Mouse (Mus musculus) G1E (cell line): ENCODE measurements around the gene Dnm2.

ENCODE experiments used
- CTCF ChIP-seq: IDR thresholded peaks from 2 replicates; pipeline ENCODE4 v1.5.1; 2012; ENCODE audit warnings: low read depth, low read length, inconsistent platforms, mixed read lengths
- POLR2AphosphoS5 ChIP-seq: IDR thresholded peaks from 2 replicates; pipeline ENCODE4 v1.6.1; 2012; ENCODE audit warnings: low read depth, low read length, inconsistent platforms; ENCODE audit not compliant: insufficient replicate concordance
- TAL1 ChIP-seq: conservative IDR thresholded peaks from 2 replicates; pipeline ENCODE4 v1.6.1; 2012; ENCODE audit warnings: low read depth, low read length, inconsistent platforms, mixed read lengths

- TF ChIP-seq CTCF (peak; percentile 42; the same call in 1 of the 2 replicates), POLR2AphosphoS5 (no peak), TAL1 (no peak)
Observed at GRCm38 (mm10) chr9:21546789-21547074, 122.0 kb downstream of the Dnm2 start, which contains the start of gene Carm1.
